Mouse (Mus musculus) bone marrow macrophage, adult 2 months (primary cell): ENCODE results near the gene Stk39.

Source experiments
- CTCF ChIP-seq: IDR thresholded peaks from 2 replicates; pipeline ENCODE4 v1.5.1; 2012; ENCODE audit warnings: low read depth, mild to moderate bottlenecking, low read length, moderate library complexity
- POLR2A ChIP-seq: IDR thresholded peaks from 2 replicates; pipeline ENCODE4 v1.6.1; 2012; ENCODE audit warnings: mild to moderate bottlenecking, low read depth, low read length, borderline replicate concordance

DNA sequence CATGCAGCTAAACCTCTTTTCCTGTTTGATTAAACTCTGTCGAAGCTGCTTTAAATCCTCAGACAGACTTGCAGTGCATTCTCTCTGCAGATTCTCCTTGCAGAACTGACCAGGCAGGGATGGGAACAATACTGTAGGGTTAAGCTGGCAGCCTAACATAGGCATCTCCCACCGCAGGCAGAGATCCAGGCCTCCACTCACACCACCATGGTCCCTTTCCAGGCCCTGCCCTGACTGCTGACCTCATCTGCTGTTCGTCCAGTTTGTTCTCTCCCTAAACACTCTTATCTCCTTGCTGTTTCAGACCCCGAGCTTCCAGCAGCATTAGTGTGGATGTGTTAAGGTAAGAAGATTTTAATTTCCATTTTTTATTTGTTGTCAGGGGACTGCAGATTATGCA is 182.1 kb downstream of the Stk39 start:
- no peak for TF ChIP-seq CTCF
- TF ChIP-seq POLR2A = no peak
